Mouse (Mus musculus) liver, embryonic 15.5 days (tissue): ENCODE results near the gene Olfr1058. TPM values are rescaled to one million over a fixed set of nuclear protein-coding genes. Genes with fewer than 3 reads are reported as not detected.

Experiments used
- polyA plus RNA-seq: library from polyadenylated mRNA; unstranded; fragments of >200 nt; fragmentation: Nextera tagmentation; extraction: Ambion mirVana; gene quantifications from 2 replicates; pipeline ENCODE4 v1.2.1, GENCODE M21; 2015

The Olfr1058 gene
- polyA plus RNA-seq, 1 experiment from 2014 or later = not detected

Other genes starting within 250 kb of the Olfr1058 start
- gene Olfr1040, start 241.8 kb downstream of the Olfr1058 start, polyA plus RNA-seq = not detected in 2 replicates
- not detected in 2 replicates for gene Olfr1042, start 226.7 kb downstream of the Olfr1058 start, polyA plus RNA-seq
- gene Olfr1043, start 221.0 kb downstream of the Olfr1058 start, polyA plus RNA-seq = not detected in 2 replicates
- gene Olfr1044, start 210.7 kb downstream of the Olfr1058 start, polyA plus RNA-seq = not detected in 2 replicates
- not detected in 2 replicates for gene Olfr52, start 202.9 kb downstream of the Olfr1058 start, polyA plus RNA-seq
- not detected in 2 replicates for gene Olfr1045, start 185.6 kb downstream of the Olfr1058 start, polyA plus RNA-seq
- gene Olfr1046, start 169.2 kb downstream of the Olfr1058 start, polyA plus RNA-seq = not detected in 2 replicates
- gene Olfr1047, start 157.2 kb downstream of the Olfr1058 start, polyA plus RNA-seq = not detected in 2 replicates
- not detected in 2 replicates for gene Olfr1048, start 148.3 kb downstream of the Olfr1058 start, polyA plus RNA-seq
- gene Olfr1049, start 130.2 kb downstream of the Olfr1058 start, polyA plus RNA-seq = not detected in 2 replicates
- not detected in 2 replicates for gene Olfr1051, start 109.5 kb downstream of the Olfr1058 start, polyA plus RNA-seq
- gene Olfr1052, start 96.1 kb downstream of the Olfr1058 start, polyA plus RNA-seq = not detected in 2 replicates
- gene Olfr1053, start 73.3 kb downstream of the Olfr1058 start, polyA plus RNA-seq = not detected in 2 replicates
- not detected in 2 replicates for gene Olfr1054, start 53.1 kb downstream of the Olfr1058 start, polyA plus RNA-seq
- not detected in 2 replicates for gene Olfr1055, start 38.3 kb downstream of the Olfr1058 start, polyA plus RNA-seq
- gene Olfr1056, start 26.1 kb downstream of the Olfr1058 start, polyA plus RNA-seq = not detected in 2 replicates
- gene Olfr1057, start 10.2 kb downstream of the Olfr1058 start, polyA plus RNA-seq = not detected in 2 replicates
- not detected in 2 replicates for gene Olfr1061, start 25.5 kb upstream of the Olfr1058 start, polyA plus RNA-seq
- gene Olfr1062, start 38.2 kb upstream of the Olfr1058 start, polyA plus RNA-seq = not detected in 2 replicates
- gene Olfr1065, start 62.0 kb upstream of the Olfr1058 start, polyA plus RNA-seq = not detected in 2 replicates
- not detected in 2 replicates for gene Olfr1066, start 67.7 kb upstream of the Olfr1058 start, polyA plus RNA-seq
- not detected in 2 replicates for gene Olfr228, start 98.8 kb upstream of the Olfr1058 start, polyA plus RNA-seq
- not detected in 2 replicates for gene Olfr1076, start 119.9 kb upstream of the Olfr1058 start, polyA plus RNA-seq
- gene Olfr1079, start 153.9 kb upstream of the Olfr1058 start, polyA plus RNA-seq = not detected in 2 replicates
- not detected in 2 replicates for gene Olfr1080, start 169.7 kb upstream of the Olfr1058 start, polyA plus RNA-seq
- gene Olfr1082, start 210.4 kb upstream of the Olfr1058 start, polyA plus RNA-seq = not detected in 2 replicates